Mouse (Mus musculus): ENCODE measurements around the gene Trim31. TPM values are rescaled to one million over a fixed set of nuclear protein-coding genes. Genes with fewer than 3 reads are reported as not detected.

Gene Trim31
- polyA plus RNA-seq, 1 experiment from 2014 or later = 43.1 TPM

DNA sequence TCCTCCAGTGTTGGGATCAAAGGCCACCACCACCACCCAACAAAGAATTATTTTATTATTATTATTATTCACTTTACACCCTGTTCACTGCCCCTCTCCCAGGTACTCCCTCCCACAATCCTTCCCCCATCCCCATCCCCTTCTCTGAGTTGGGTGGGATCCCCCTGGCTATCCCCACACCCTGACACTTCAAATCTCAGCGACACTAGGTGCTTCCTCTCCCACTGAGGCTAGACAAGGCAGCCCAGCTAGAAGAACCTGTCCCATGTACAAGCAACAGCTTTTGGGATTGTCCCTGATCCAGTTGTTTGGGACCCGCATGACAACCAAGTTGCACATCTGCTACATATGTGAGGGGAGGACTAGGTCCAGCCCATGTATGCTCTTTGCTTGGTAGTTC lies 54.7 kb downstream of the Trim31 start:
- ATAC-seq = no peak
- peaks cover 10% of the 10 kb centered on the region for H3K4me1 ChIP-seq (replicated peaks)
- WGBS = 91% methylated on average over 2 of the region's 2 CpGs

DNA sequence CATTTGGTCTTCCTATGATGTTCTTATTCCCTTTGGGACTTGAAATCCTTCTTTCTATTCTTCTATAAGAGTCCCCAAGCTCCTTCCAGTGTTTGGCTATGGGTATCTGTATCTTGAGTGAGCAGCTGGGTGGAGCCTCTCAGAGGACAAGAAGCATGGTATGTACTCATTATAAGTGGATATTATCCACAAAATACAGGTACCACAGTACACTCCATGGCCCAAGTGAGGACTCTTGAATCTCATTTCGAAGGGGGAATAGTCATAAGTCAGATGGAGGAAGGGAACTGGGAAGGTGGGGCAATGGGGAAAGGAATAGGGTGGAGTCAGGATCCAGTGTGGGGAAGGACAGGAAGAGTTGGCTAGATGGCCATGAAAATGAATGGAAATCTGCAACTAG lies 55.1 kb downstream of the Trim31 start:
- no peak overlapping the region for H3K9ac ChIP-seq
- peaks cover 8% of the 10 kb centered on the region; the same call in 1 of the 2 replicates for H3K36me3 ChIP-seq
- no peak overlapping the region for H3K27ac ChIP-seq
- H3K4me1 ChIP-seq (replicated peaks) = peaks cover 7% of the 10 kb centered on the region
- ATAC-seq = no peak
- H3K27me3 ChIP-seq (replicated peaks) = no peaks in the 10 kb centered on the region
- no peak overlapping the region for H3K4me2 ChIP-seq (replicated peaks)
- 94% methylated on average over 1 of the region's 1 CpGs for WGBS
- no peak overlapping the region for H3K4me3 ChIP-seq (replicated peaks)
- H3K9me3 ChIP-seq = no peaks in the 10 kb centered on the region

More for the DNA sequence above, 54.7 kb downstream of the Trim31 start:
- Histone ChIP-seq H3K9me3 (no peaks in the 10 kb centered on the region), H3K4me3 (replicated peaks) (no peak overlapping the region), H3K9ac (no peak overlapping the region), H3K27ac (no peak overlapping the region), H3K36me3 (peaks cover 8% of the 10 kb centered on the region; the same call in 1 of the 2 replicates), H3K4me2 (replicated peaks) (no peak overlapping the region), H3K27me3 (replicated peaks) (no peaks in the 10 kb centered on the region)

DNA sequence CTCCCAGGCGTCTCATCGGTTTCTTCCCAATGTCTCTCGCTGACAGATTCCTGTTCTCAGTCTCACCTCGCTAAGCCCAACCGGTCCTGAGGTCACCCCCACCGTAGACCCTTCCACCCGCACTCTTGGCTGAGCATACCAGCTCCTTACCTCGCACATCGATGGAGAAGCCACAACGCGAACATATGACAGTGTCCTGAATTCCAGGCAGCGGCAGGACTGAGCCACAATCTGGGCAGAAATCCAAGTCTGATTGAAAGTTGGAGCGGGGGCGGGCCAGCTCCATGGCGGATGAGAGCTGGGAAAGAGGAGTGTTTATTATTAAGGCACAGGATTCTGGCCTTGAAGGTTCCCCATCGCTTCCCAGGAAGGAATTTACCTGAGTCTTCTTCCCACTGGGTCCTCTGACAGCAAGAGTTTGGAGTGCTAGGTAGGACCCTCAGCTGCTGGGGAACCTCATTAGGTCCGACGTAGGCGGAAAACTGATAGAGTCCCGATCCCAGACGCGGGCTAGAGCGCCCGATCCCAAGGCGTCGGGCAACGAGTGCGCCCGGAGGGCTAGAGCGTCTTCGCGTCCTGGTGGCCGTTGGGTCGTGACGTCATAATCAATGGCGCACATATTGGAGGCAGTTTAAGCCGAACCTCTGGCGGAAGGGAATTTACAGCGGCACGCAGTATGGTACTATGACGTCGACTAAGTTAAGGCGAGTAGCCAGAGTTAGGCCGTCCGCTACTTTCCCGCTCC lies 60.3 kb downstream of the Trim31 start, which contains the start of the genes Znrd1 and Znrd1as:
Znrd1 (minus strand) TSS at position 561 of the 745 bp plus-strand sequence.
Znrd1as (plus strand) TSS at position 594 of the 745 bp plus-strand sequence.
- Histone ChIP-seq H3K27ac (peak within 1 kb of the TSS; percentile 66), H3K9me3 (no peaks in the 10 kb centered on the region), H3K9ac (peak within 1 kb of the TSS; percentile 64), H3K4me3 (replicated peaks) (peak within 1 kb of the TSS; percentile 58), H3K4me1 (replicated peaks) (peaks cover 10% of the 10 kb centered on the region), H3K36me3 (0 out of 2 replicates have a peak, but pooled peaks cover 4% of the 10 kb centered on the region), H3K4me2 (replicated peaks) (peak within 1 kb of the TSS; percentile 57), H3K27me3 (replicated peaks) (no peaks in the 10 kb centered on the region)
- under 1% methylated on average over 46 of the region's 46 CpGs for WGBS
- ATAC-seq = peak; percentile 98

DNA sequence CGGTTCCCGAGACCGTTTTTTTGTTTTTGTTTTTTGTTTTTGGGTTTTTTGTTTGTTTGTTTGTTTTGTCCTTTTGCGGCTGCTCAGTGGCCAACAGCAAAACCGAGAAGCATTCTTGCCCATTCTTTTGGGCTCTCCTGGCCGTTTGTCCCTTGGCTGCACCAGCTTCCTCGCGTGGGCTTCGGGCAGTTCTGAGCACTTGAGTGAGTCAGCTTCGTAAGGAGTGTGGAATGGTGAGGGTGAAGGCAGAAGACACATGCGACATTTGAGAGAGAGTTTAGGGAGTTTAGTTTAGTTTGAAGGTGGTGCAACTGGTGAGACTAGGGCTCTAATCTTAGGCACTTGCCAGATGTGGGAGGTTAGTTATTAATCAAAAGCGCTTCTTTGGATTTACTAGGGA lies 61.0 kb downstream of the Trim31 start:
- Histone ChIP-seq H3K4me2 (replicated peaks) (peak overlapping the region; percentile 57), H3K27ac (peak overlapping the region; percentile 19; the same call in 1 of the 2 replicates), H3K4me3 (replicated peaks) (peak overlapping the region; percentile 58), H3K36me3 (0 out of 2 replicates have a peak, but pooled peaks cover 4% of the 10 kb centered on the region), H3K4me1 (replicated peaks) (peaks cover 10% of the 10 kb centered on the region), H3K27me3 (replicated peaks) (no peaks in the 10 kb centered on the region), H3K9me3 (no peaks in the 10 kb centered on the region), H3K9ac (peak overlapping the region; percentile 62)
- 10% methylated on average over 12 of the region's 12 CpGs for whole genome bisulfite sequencing
- no peak for ATAC-seq

Other genes with a start within 250 kb of the Trim31 start
- gene H2-M1, start 225.9 kb upstream of the Trim31 start, polyA plus RNA-seq (2015; fragmentation: Nextera tagmentation; extraction: Ambion mirVana) = not detected in 2 replicates
- gene H2-M10.5, start 125.2 kb upstream of the Trim31 start, polyA plus RNA-seq (2015; fragmentation: Nextera tagmentation; extraction: Ambion mirVana) = not detected in 2 replicates
- not detected in 2 replicates for gene H2-M10.6, start 85.9 kb upstream of the Trim31 start, polyA plus RNA-seq (2015; fragmentation: Nextera tagmentation; extraction: Ambion mirVana)
- gene Trim26, start 61.0 kb upstream of the Trim31 start, polyA plus RNA-seq (2015; fragmentation: Nextera tagmentation; extraction: Ambion mirVana) = 38.0 and 41.5 TPM in 2 replicates
- gene Trim15, start 30.9 kb upstream of the Trim31 start, polyA plus RNA-seq (2015; fragmentation: Nextera tagmentation; extraction: Ambion mirVana) = 4.6 and 6.1 TPM in 2 replicates
- gene Trim10, start 28.5 kb upstream of the Trim31 start, polyA plus RNA-seq (2015; fragmentation: Nextera tagmentation; extraction: Ambion mirVana) = 4.8 and 5.2 TPM in 2 replicates
- gene Trim40, start 8.0 kb upstream of the Trim31 start, polyA plus RNA-seq (2015; fragmentation: Nextera tagmentation; extraction: Ambion mirVana) = 0.78 and 1.2 TPM in 2 replicates
- gene Rnf39, start 44.8 kb downstream of the Trim31 start, polyA plus RNA-seq (2015; fragmentation: Nextera tagmentation; extraction: Ambion mirVana) = 1.7 and 1.8 TPM in 2 replicates
- 95.4 and 99.5 TPM in 2 replicates for gene Ppp1r11, start 53.6 kb downstream of the Trim31 start, polyA plus RNA-seq (2015; fragmentation: Nextera tagmentation; extraction: Ambion mirVana)
- gene Znrd1, start 60.4 kb downstream of the Trim31 start, polyA plus RNA-seq (2015; fragmentation: Nextera tagmentation; extraction: Ambion mirVana) = 69.5 and 76.3 TPM in 2 replicates
- gene Znrd1as, start 60.5 kb downstream of the Trim31 start, polyA plus RNA-seq (2015; fragmentation: Nextera tagmentation; extraction: Ambion mirVana) = 6.3 TPM in 2 replicates
- gene 2410137M14Rik, start 83.1 kb downstream of the Trim31 start, polyA plus RNA-seq (2015; fragmentation: Nextera tagmentation; extraction: Ambion mirVana) = not detected in 2 replicates
- 0.24 and 0.28 TPM in 2 replicates for gene H2-M5, start 91.4 kb downstream of the Trim31 start, polyA plus RNA-seq (2015; fragmentation: Nextera tagmentation; extraction: Ambion mirVana)
- 49.9 and 57.6 TPM in 2 replicates for gene Zfp57, start 103.0 kb downstream of the Trim31 start, polyA plus RNA-seq (2015; fragmentation: Nextera tagmentation; extraction: Ambion mirVana)
- gene Mog, start 125.3 kb downstream of the Trim31 start, polyA plus RNA-seq (2015; fragmentation: Nextera tagmentation; extraction: Ambion mirVana) = 0.13 and 0.14 TPM in 2 replicates
- gene Gabbr1, start 147.8 kb downstream of the Trim31 start, polyA plus RNA-seq (2015; fragmentation: Nextera tagmentation; extraction: Ambion mirVana) = 6.0 and 7.6 TPM in 2 replicates
- 0.08 TPM in 1 of 2 replicates, not detected in the other for gene Olfr90, start 190.4 kb downstream of the Trim31 start, polyA plus RNA-seq (2015; fragmentation: Nextera tagmentation; extraction: Ambion mirVana)
- not detected in 2 replicates for gene Olfr91, start 200.2 kb downstream of the Trim31 start, polyA plus RNA-seq (2015; fragmentation: Nextera tagmentation; extraction: Ambion mirVana)
- gene Olfr92, start 222.0 kb downstream of the Trim31 start, polyA plus RNA-seq (2015; fragmentation: Nextera tagmentation; extraction: Ambion mirVana) = not detected in 2 replicates